Mouse (Mus musculus): Measurements from ENCODE around the gene Pik3c2a. TPM values are rescaled to one million over a fixed set of nuclear protein-coding genes. Genes with fewer than 3 reads are reported as not detected.
A peak's percentile ranks its signal among the peaks of the same experiment; 100 is the strongest.

Pik3c2a gene
- polyA plus RNA-seq, 1 experiment: 38.3 TPM

GRCm38 (mm10) chr7:116307099-116307870, 136.0 kb downstream of the Pik3c2a start:
- H3K4me3 ChIP-seq (ENCODE audit: insufficient read depth, low read length): peak overlapping the region; percentile 73
- H3K4me1 ChIP-seq (ENCODE audit: control insufficient read depth, insufficient read depth, low read length): peaks cover 5% of the 10 kb centered on the region
- TF ChIP-seq POLR2A (IDR thresholded peaks at IDR 0.05; ENCODE audit: borderline replicate concordance, low read depth, low read length) (no peak), CTCF (IDR thresholded peaks at IDR 0.05; ENCODE audit: low read depth, low read length) (no peak)
- H3K27ac ChIP-seq (ENCODE audit: insufficient read depth, low read depth, low read length): no peak overlapping the region

DNA sequence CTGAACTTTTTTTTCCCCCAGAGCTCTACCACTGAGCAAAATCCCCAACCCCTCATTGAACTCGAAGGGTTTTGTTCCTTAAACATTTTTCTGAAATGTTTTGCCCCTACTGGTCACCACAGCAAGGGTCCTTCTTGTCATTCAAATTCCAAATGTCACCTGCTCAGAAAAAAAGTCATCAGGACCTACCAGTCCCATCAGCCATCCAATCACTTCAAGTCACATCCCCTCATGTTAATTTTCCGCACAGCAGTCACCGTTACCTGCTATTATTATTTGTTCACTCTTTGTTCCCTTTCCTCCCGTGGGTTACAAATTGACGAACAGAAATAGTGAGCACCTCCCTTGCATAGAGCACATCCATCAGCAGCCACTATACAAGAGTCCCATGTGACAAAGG, 136.6 kb downstream of the Pik3c2a start:
- Histone ChIP-seq H3K4me1 (ENCODE audit: control insufficient read depth, insufficient read depth, low read length) (peaks cover 5% of the 10 kb centered on the region), H3K4me3 (ENCODE audit: insufficient read depth, low read length) (no peak overlapping the region), H3K27ac (ENCODE audit: insufficient read depth, low read depth, low read length) (no peak overlapping the region)
- TF ChIP-seq POLR2A (IDR thresholded peaks at IDR 0.05; ENCODE audit: borderline replicate concordance, low read depth, low read length) (no peak), CTCF (IDR thresholded peaks at IDR 0.05; ENCODE audit: low read depth, low read length) (no peak)

- H3K27ac ChIP-seq (ENCODE audit: insufficient read depth, low read depth, low read length): no peak overlapping the region
- H3K4me1 ChIP-seq (ENCODE audit: control insufficient read depth, insufficient read depth, low read length): peaks cover 3% of the 10 kb centered on the region
- no peak for TF ChIP-seq CTCF (IDR thresholded peaks at IDR 0.05; ENCODE audit: low read depth, low read length)
- no peak for TF ChIP-seq POLR2A (IDR thresholded peaks at IDR 0.05; ENCODE audit: borderline replicate concordance, low read depth, low read length)
- no peak overlapping the region for H3K4me3 ChIP-seq (ENCODE audit: insufficient read depth, low read length)
These were observed 141.5 kb downstream of the Pik3c2a start for GRCm38 (mm10) chr7:116301661-116302311.

GRCm38 (mm10) chr7:116301144-116301543, 142.1 kb downstream of the Pik3c2a start:
- Histone ChIP-seq H3K4me1 (ENCODE audit: control insufficient read depth, insufficient read depth, low read length) (peaks cover 3% of the 10 kb centered on the region), H3K27ac (ENCODE audit: insufficient read depth, low read depth, low read length) (no peak overlapping the region), H3K4me3 (ENCODE audit: insufficient read depth, low read length) (no peak overlapping the region)
- TF ChIP-seq CTCF (IDR thresholded peaks at IDR 0.05; ENCODE audit: low read depth, low read length) (no peak), POLR2A (IDR thresholded peaks at IDR 0.05; ENCODE audit: borderline replicate concordance, low read depth, low read length) (no peak)

DNA sequence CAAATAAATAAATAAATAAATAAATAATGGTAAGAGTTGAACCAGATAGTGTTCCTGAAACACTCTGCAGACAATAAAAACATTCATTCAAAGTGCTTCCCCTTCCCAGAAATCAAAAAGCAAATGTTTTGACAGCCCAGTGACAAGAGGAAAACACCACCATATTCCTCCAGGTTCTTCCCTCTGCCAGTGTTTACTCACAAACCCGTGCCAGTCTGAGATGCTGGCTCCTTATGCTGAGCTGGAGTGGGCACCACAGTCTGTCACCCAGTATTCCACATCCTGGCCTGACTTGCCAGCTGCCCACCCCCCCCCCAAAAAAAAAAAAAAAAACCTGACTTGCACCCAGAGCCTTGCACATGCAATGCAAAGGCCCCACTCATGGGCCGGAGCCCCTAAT, 144.4 kb downstream of the Pik3c2a start:
- no peak for TF ChIP-seq CTCF (IDR thresholded peaks at IDR 0.05; ENCODE audit: low read depth, low read length)
- TF ChIP-seq POLR2A (IDR thresholded peaks at IDR 0.05; ENCODE audit: borderline replicate concordance, low read depth, low read length): no peak

DNA sequence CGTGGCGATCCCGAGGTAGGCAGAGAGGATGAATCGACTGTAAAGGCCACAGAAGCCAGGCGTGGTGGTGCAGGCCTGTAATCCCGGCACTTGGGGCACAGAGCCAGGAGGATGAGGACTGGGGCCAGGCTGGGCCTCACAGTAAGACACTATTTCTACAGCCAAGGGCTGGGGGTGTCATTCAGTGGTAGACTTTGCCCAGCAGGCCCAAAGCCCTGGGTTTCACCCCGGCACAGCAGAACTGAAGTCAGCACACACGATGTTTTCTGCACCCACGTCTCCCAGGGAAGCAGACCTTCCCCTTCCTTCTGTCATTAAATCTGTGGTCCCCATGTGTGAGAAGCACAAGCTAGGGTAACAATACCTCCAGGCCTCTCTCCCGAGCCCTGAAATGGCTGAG, 144.9 kb downstream of the Pik3c2a start:
- Histone ChIP-seq H3K4me1 (ENCODE audit: control insufficient read depth, insufficient read depth, low read length) (peaks cover 4% of the 10 kb centered on the region; the same call in 1 of the 2 replicates), H3K4me3 (ENCODE audit: insufficient read depth, low read length) (no peak overlapping the region), H3K27ac (ENCODE audit: insufficient read depth, low read depth, low read length) (no peak overlapping the region)
- no peak for TF ChIP-seq CTCF (IDR thresholded peaks at IDR 0.05; ENCODE audit: low read depth, low read length)
- TF ChIP-seq POLR2A (IDR thresholded peaks at IDR 0.05; ENCODE audit: borderline replicate concordance, low read depth, low read length): no peak

More for the DNA sequence above, 144.4 kb downstream of the Pik3c2a start:
- H3K27ac ChIP-seq (ENCODE audit: insufficient read depth, low read depth, low read length): no peak overlapping the region
- H3K4me3 ChIP-seq (ENCODE audit: insufficient read depth, low read length): no peak overlapping the region
- peaks cover 4% of the 10 kb centered on the region; the same call in 1 of the 2 replicates for H3K4me1 ChIP-seq (ENCODE audit: control insufficient read depth, insufficient read depth, low read length)

GRCm38 (mm10) chr7:116294961-116295360, 148.3 kb downstream of the Pik3c2a start:
- H3K4me3 ChIP-seq (ENCODE audit: insufficient read depth, low read length): no peak overlapping the region
- no peak overlapping the region for H3K27ac ChIP-seq (ENCODE audit: insufficient read depth, low read depth, low read length)
- H3K4me1 ChIP-seq (ENCODE audit: control insufficient read depth, insufficient read depth, low read length): peaks cover 4% of the 10 kb centered on the region; the same call in 1 of the 2 replicates
- TF ChIP-seq POLR2A (IDR thresholded peaks at IDR 0.05; ENCODE audit: borderline replicate concordance, low read depth, low read length): no peak
- no peak for TF ChIP-seq CTCF (IDR thresholded peaks at IDR 0.05; ENCODE audit: low read depth, low read length)

- Histone ChIP-seq H3K4me1 (ENCODE audit: control insufficient read depth, insufficient read depth, low read length) (peaks cover 4% of the 10 kb centered on the region; the same call in 1 of the 2 replicates), H3K27ac (ENCODE audit: insufficient read depth, low read depth, low read length) (no peak overlapping the region), H3K4me3 (ENCODE audit: insufficient read depth, low read length) (no peak overlapping the region)
- TF ChIP-seq CTCF (IDR thresholded peaks at IDR 0.05; ENCODE audit: low read depth, low read length) (no peak), POLR2A (IDR thresholded peaks at IDR 0.05; ENCODE audit: borderline replicate concordance, low read depth, low read length) (no peak)
These were observed 150.9 kb downstream of the Pik3c2a start for GRCm38 (mm10) chr7:116292377-116292776.

- Histone ChIP-seq H3K4me3 (ENCODE audit: insufficient read depth, low read length) (no peak overlapping the region), H3K4me1 (ENCODE audit: control insufficient read depth, insufficient read depth, low read length) (peaks cover 4% of the 10 kb centered on the region; the same call in 1 of the 2 replicates), H3K27ac (ENCODE audit: insufficient read depth, low read depth, low read length) (no peak overlapping the region)
- TF ChIP-seq CTCF (IDR thresholded peaks at IDR 0.05; ENCODE audit: low read depth, low read length) (no peak), POLR2A (IDR thresholded peaks at IDR 0.05; ENCODE audit: borderline replicate concordance, low read depth, low read length) (no peak)
These were observed 152.7 kb downstream of the Pik3c2a start for GRCm38 (mm10) chr7:116290559-116290958.

DNA sequence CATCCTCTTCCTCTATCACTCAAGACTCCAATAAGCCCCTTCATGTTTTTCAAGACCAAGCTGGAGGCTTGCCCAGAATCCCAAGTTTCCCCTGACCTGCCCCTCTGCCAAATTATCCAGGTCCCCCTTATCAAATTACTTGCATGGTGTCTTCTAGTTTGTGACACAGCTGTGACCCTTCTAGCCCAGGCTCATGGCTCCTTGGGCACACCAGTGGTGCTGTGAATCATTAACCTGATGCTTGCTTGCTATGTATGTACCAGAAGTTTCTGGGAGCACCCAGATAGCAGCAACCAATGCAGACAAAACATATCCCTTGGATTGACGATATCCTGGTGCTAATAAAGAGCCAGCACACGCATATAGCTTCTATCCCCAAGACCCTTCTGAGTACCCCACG, 154.3 kb downstream of the Pik3c2a start:
- TF ChIP-seq POLR2A (IDR thresholded peaks at IDR 0.05; ENCODE audit: borderline replicate concordance, low read depth, low read length) (no peak), CTCF (IDR thresholded peaks at IDR 0.05; ENCODE audit: low read depth, low read length) (no peak)
- Histone ChIP-seq H3K4me1 (ENCODE audit: control insufficient read depth, insufficient read depth, low read length) (no peaks in the 10 kb centered on the region), H3K4me3 (ENCODE audit: insufficient read depth, low read length) (no peak overlapping the region), H3K27ac (ENCODE audit: insufficient read depth, low read depth, low read length) (no peak overlapping the region)

Measured in bone marrow macrophage, adult 2 months (primary cell).